Mouse (Mus musculus) natural killer cell, adult 2 months (primary cell): Measurements from ENCODE around the gene Fpr-rs6.

ENCODE experiments used
- DNase-seq, 2 experiments: peaks; one replicate each; pipeline ENCODE4 v3.0.0; 2022; ENCODE audit warnings: low spot score in 2 of 2

Gene Fpr-rs6

DNA sequence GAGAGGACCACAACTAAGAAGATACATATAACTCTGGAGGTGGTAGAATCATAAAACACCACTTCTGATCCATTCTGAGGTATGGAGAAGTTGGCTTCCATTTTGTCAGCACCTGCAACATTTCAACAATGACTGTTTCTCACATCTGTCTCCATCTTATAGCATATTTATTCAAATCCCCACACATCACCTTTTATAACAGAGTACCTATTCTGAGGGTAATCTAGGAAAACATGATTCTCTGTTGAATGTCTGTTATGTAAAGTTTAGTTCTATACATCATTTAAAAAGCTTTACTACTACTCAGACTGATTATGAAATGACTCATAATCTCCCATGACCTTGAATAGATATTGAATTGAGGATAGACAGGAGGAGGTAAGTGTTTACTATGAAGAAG lies at the start of gene Fpr-rs6:
Gene Fpr-rs6, minus strand, starts transcription at position 101 of the 400 bp plus-strand sequence.
- no peak for DNase-seq
